Mouse (Mus musculus) cerebellum, adult 11-12 months (tissue): ENCODE measurements around the gene Daxx.

ENCODE experiments used
- DNase-seq: peaks from one replicate; pipeline ENCODE4 v3.0.0; 2022

Gene Daxx

GRCm38 (mm10) chr17:33921361-33921760 is 12.1 kb downstream of the Daxx start:
- DNase-seq: peak; percentile 31

- no peak for DNase-seq
Observed at GRCm38 (mm10) chr17:33924577-33925283, 15.5 kb downstream of the Daxx start.

GRCm38 (mm10) chr17:33925406-33926116 is 16.3 kb downstream of the Daxx start:
- DNase-seq: peak; percentile 44

- DNase-seq: no peak
Observed at GRCm38 (mm10) chr17:33926207-33926932, 17.2 kb downstream of the Daxx start.

GRCm38 (mm10) chr17:33928251-33928947 is 19.2 kb downstream of the Daxx start:
- DNase-seq: peak; percentile 42

- DNase-seq: peak; percentile 92
Observed at GRCm38 (mm10) chr17:33929371-33930279, 20.4 kb downstream of the Daxx start, which contains the start of gene Rgl2. Gene Rgl2, plus strand, starts transcription at chr17:33929543.

- DNase-seq: peak; percentile 81
Observed at GRCm38 (mm10) chr17:33930280-33931158, 21.3 kb downstream of the Daxx start.

GRCm38 (mm10) chr17:33931159-33931866 is 22.1 kb downstream of the Daxx start:
- peak; percentile 64 for DNase-seq

GRCm38 (mm10) chr17:33931947-33932346 is 22.7 kb downstream of the Daxx start:
- DNase-seq: no peak

- peak; percentile 44 for DNase-seq
Observed at GRCm38 (mm10) chr17:33932448-33932847, 23.2 kb downstream of the Daxx start.

GRCm38 (mm10) chr17:33932970-33933369 is 23.8 kb downstream of the Daxx start:
- DNase-seq: peak; percentile 48

- no peak for DNase-seq
Observed at GRCm38 (mm10) chr17:33935422-33936055, 26.3 kb downstream of the Daxx start.

- no peak for DNase-seq
Observed at GRCm38 (mm10) chr17:33936993-33937392, 27.8 kb downstream of the Daxx start.

GRCm38 (mm10) chr17:33938783-33939182 is 29.6 kb downstream of the Daxx start:
- no peak for DNase-seq

GRCm38 (mm10) chr17:33940206-33940805 is 31.1 kb downstream of the Daxx start, which contains the start of the genes Pfdn6 and Wdr46:
Gene Pfdn6, minus strand, starts transcription at chr17:33940343.
Gene Wdr46, plus strand, starts transcription at chr17:33940660.
- peak; percentile 83 for DNase-seq

GRCm38 (mm10) chr17:33940981-33941380 is 31.8 kb downstream of the Daxx start:
- DNase-seq: peak; percentile 58

GRCm38 (mm10) chr17:33941381-33941780 is 32.2 kb downstream of the Daxx start:
- DNase-seq: no peak

GRCm38 (mm10) chr17:33943454-33943853 is 34.2 kb downstream of the Daxx start:
- no peak for DNase-seq
